Mouse (Mus musculus): ENCODE results near the gene Cbwd1. TPM values are rescaled to one million over a fixed set of nuclear protein-coding genes. Genes with fewer than 3 reads are reported as not detected.
"Not testable (repeated sequence)": the region's sequence is repeated elsewhere in the genome, so short reads cannot be mapped to it uniquely, and the experiment has no call there.

Cbwd1 gene
- polyA plus RNA-seq, 1 experiment from 2014 or later = 12.7 TPM

GRCm38 (mm10) chr19:24875129-24875870 is 86.1 kb downstream of the Cbwd1 start, which contains the start of gene Gm10053:
Gene Gm10053 (plus strand): TSS chr19:24875686.
- 88% methylated on average over 23 of the region's 26 CpGs for WGBS
- not testable (repeated sequence) for ATAC-seq

GRCm38 (mm10) chr19:24873873-24874272 is 87.5 kb downstream of the Cbwd1 start:
- Histone ChIP-seq H3K27ac (ENCODE audit: low read depth, low read length) (no peak overlapping the region), H3K4me3 (ENCODE audit: low read length) (no peak overlapping the region), H3K36me3 (ENCODE audit: control insufficient read depth, insufficient read depth, low read length) (no peaks in the 10 kb centered on the region), H3K4me1 (ENCODE audit: control insufficient read depth, insufficient read depth, low read depth, low read length) (peaks cover 3% of the 10 kb centered on the region; the same call in 1 of the 2 replicates), H3K4me2 (ENCODE audit: low read length) (no peak overlapping the region), H3K27me3 (replicated peaks; ENCODE audit: control insufficient read depth, insufficient read depth, low read length) (peaks cover 3% of the 10 kb centered on the region; the same call in 1 of the 2 replicates), H3K9ac (ENCODE audit: low read depth, low read length) (no peak overlapping the region), H3K9me3 (ENCODE audit: control insufficient read depth, low read length) (no peaks in the 10 kb centered on the region)
- 57% methylated on average over 2 of the region's 2 CpGs for WGBS
- ATAC-seq = no peak

More at GRCm38 (mm10) chr19:24875129-24875870, 86.1 kb downstream of the Cbwd1 start, which contains the start of gene Gm10053:
- not testable (repeated sequence) for H3K27ac ChIP-seq (ENCODE audit: low read depth, low read length); H3K9me3 ChIP-seq (ENCODE audit: control insufficient read depth, low read length); H3K27me3 ChIP-seq (replicated peaks; ENCODE audit: control insufficient read depth, insufficient read depth, low read length); H3K4me2 ChIP-seq (ENCODE audit: low read length); H3K36me3 ChIP-seq (ENCODE audit: control insufficient read depth, insufficient read depth, low read length); H3K9ac ChIP-seq (ENCODE audit: low read depth, low read length); H3K4me1 ChIP-seq (ENCODE audit: control insufficient read depth, insufficient read depth, low read depth, low read length); H3K4me3 ChIP-seq (ENCODE audit: low read length)

GRCm38 (mm10) chr19:24871037-24871635 is 90.3 kb downstream of the Cbwd1 start:
- peak; percentile 89 for ATAC-seq
- peak overlapping the region; percentile 41 for H3K4me3 ChIP-seq (ENCODE audit: low read length)
- WGBS = 14% methylated on average over 18 of the region's 18 CpGs

More at GRCm38 (mm10) chr19:24871037-24871635, 90.3 kb downstream of the Cbwd1 start:
- Histone ChIP-seq H3K9ac (ENCODE audit: low read depth, low read length) (peak overlapping the region; percentile 61), H3K27me3 (replicated peaks; ENCODE audit: control insufficient read depth, insufficient read depth, low read length) (peaks cover 3% of the 10 kb centered on the region; the same call in 1 of the 2 replicates), H3K4me2 (ENCODE audit: low read length) (peak overlapping the region; percentile 70), H3K27ac (ENCODE audit: low read depth, low read length) (no peak overlapping the region), H3K9me3 (ENCODE audit: control insufficient read depth, low read length) (no peaks in the 10 kb centered on the region), H3K4me1 (ENCODE audit: control insufficient read depth, insufficient read depth, low read depth, low read length) (peaks cover 3% of the 10 kb centered on the region; the same call in 1 of the 2 replicates), H3K36me3 (ENCODE audit: control insufficient read depth, insufficient read depth, low read length) (no peaks in the 10 kb centered on the region)

Small RNAs within 50 kb of the gene (microRNA-seq; reads per million reads assigned to microRNA genes)
- gene Mir3084-1 = not detected

Other genes with a start within 250 kb of the Cbwd1 start
- 1.3 and 1.7 TPM in 2 replicates for gene Pgm5, start 99.8 kb downstream of the Cbwd1 start, polyA plus RNA-seq (2015; fragmentation: Nextera tagmentation; extraction: Ambion mirVana)
- 292 and 322 TPM in 2 replicates for gene Gm10053, start 85.9 kb downstream of the Cbwd1 start, polyA plus RNA-seq (2015; fragmentation: Nextera tagmentation; extraction: Ambion mirVana)
- 0.27 TPM in 1 of 2 replicates, not detected in the other for gene Foxd4, start 60.4 kb downstream of the Cbwd1 start, polyA plus RNA-seq (2015; fragmentation: Nextera tagmentation; extraction: Ambion mirVana)
- 0.84 and 1.5 TPM in 2 replicates for gene Dock8, start 37.9 kb upstream of the Cbwd1 start, polyA plus RNA-seq (2015; fragmentation: Nextera tagmentation; extraction: Ambion mirVana)

Measured in hindbrain, embryonic 16.5 days (tissue).